Mouse (Mus musculus): ENCODE measurements around the gene Faap20. TPM values are rescaled to one million over a fixed set of nuclear protein-coding genes. Genes with fewer than 3 reads are reported as not detected.

Gene Faap20
- polyA plus RNA-seq, 1 experiment: 40.4 TPM

DNA sequence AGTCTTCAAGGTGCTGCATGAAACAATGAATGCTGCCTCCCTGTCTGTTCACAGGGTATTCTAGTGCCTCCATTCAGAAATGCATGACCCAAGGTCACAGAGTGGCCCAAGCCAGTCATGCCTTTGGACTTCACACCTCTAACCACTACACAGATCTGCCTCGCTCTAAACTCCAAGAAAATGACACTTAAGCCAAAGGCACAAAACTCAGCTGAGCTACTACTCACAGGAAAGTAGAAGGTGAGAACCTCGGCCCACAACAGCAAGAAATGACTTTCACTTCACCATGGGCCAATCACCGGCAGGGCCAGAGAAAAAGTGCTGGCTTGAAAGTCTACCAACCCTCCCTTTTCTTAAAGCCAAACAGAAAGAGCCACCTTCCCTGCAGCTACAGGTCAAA lies 41.8 kb upstream of the Faap20 start:
- H3ac ChIP-seq (ENCODE audit: control insufficient read depth, insufficient read length): no peak overlapping the region
- peaks cover 5% of the 10 kb centered on the region for H3K36me3 ChIP-seq (ENCODE audit: control insufficient read depth, insufficient read depth)
- H3K27me3 ChIP-seq (ENCODE audit: control insufficient read depth, insufficient read depth, insufficient read length): no peaks in the 10 kb centered on the region
- no peak overlapping the region for H3K4me2 ChIP-seq (ENCODE audit: low read depth)
- H3K4me3 ChIP-seq: no peak overlapping the region
- H3K79me2 ChIP-seq (ENCODE audit: control insufficient read depth, insufficient read depth): peaks cover 100% of the 10 kb centered on the region
- TF ChIP-seq MYOG (IDR thresholded peaks at IDR 0.05; ENCODE audit: control insufficient read depth in 1 of 3, insufficient read depth in 1 of 3, insufficient read length in 2 of 3, low read depth in 2 of 3) (no peak), E2F4 (IDR thresholded peaks at IDR 0.05; ENCODE audit: insufficient read depth) (no peak), REST (IDR thresholded peaks at IDR 0.05; ENCODE audit: insufficient read depth, insufficient read length) (no peak), CEBPB (IDR thresholded peaks at IDR 0.05; ENCODE audit: insufficient read depth, poor library complexity, severe bottlenecking) (no peak), POLR2AphosphoS2 (IDR thresholded peaks at IDR 0.05; ENCODE audit: insufficient read length, low read depth) (no peak), MYOD1 (IDR thresholded peaks at IDR 0.05; ENCODE audit: control insufficient read depth in 1 of 3, insufficient read length in 2 of 3, low read depth in 2 of 3) (no peak), TCF3 (IDR thresholded peaks at IDR 0.05; ENCODE audit: insufficient read length, low read depth) (no peak), MAX (IDR thresholded peaks at IDR 0.05; ENCODE audit: low read depth) (no peak), POLR2A (IDR thresholded peaks at IDR 0.05; ENCODE audit: insufficient read length, low read depth) (no peak), TCF12 (IDR thresholded peaks at IDR 0.05; ENCODE audit: insufficient read depth, poor library complexity, severe bottlenecking) (no peak), SRF (IDR thresholded peaks at IDR 0.05; ENCODE audit: control insufficient read depth, insufficient read length, low read depth) (no peak), USF1 (IDR thresholded peaks at IDR 0.05; ENCODE audit: low read depth) (no peak)

DNA sequence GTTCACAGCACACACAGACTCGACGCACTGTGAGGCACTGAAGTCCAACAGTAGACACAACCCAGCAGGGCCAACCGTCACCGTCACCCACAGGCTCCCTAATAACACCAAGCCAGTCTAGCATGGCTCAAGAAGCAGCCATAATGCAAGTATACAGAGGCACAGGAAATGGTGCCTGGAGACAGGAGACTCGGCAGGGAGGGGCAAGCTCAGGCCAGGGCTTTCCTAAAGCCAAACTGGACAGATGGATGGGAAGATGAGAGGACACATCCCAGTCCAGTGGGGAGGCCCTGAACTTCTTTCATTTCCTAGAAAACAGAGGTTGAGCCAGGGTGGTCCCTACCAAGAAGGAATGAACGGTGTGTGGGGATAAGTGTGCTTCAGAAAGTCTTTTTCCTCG lies 41.0 kb upstream of the Faap20 start:
- H3ac ChIP-seq (ENCODE audit: control insufficient read depth, insufficient read length): no peak overlapping the region
- TF ChIP-seq USF1 (IDR thresholded peaks at IDR 0.05; ENCODE audit: low read depth): no peak
- no peak for TF ChIP-seq MYOG (IDR thresholded peaks at IDR 0.05; ENCODE audit: control insufficient read depth in 1 of 3, insufficient read depth in 1 of 3, insufficient read length in 2 of 3, low read depth in 2 of 3)
- TF ChIP-seq POLR2A (IDR thresholded peaks at IDR 0.05; ENCODE audit: insufficient read length, low read depth): no peak
- no peak overlapping the region for H3K4me2 ChIP-seq (ENCODE audit: low read depth)
- no peak overlapping the region for H3K4me3 ChIP-seq
- no peaks in the 10 kb centered on the region for H3K27me3 ChIP-seq (ENCODE audit: control insufficient read depth, insufficient read depth, insufficient read length)
- peaks cover 10% of the 10 kb centered on the region for H3K36me3 ChIP-seq (ENCODE audit: control insufficient read depth, insufficient read depth)
- H3K79me2 ChIP-seq (ENCODE audit: control insufficient read depth, insufficient read depth): peaks cover 100% of the 10 kb centered on the region

GRCm38 (mm10) chr4:155209079-155209478 lies 40.5 kb upstream of the Faap20 start:
- TF ChIP-seq MAX (IDR thresholded peaks at IDR 0.05; ENCODE audit: low read depth) (no peak), TCF12 (IDR thresholded peaks at IDR 0.05; ENCODE audit: insufficient read depth, poor library complexity, severe bottlenecking) (no peak), MYOD1 (IDR thresholded peaks at IDR 0.05; ENCODE audit: control insufficient read depth in 1 of 3, insufficient read length in 2 of 3, low read depth in 2 of 3) (no peak), CEBPB (IDR thresholded peaks at IDR 0.05; ENCODE audit: insufficient read depth, poor library complexity, severe bottlenecking) (no peak), USF1 (IDR thresholded peaks at IDR 0.05; ENCODE audit: low read depth) (no peak), SRF (IDR thresholded peaks at IDR 0.05; ENCODE audit: control insufficient read depth, insufficient read length, low read depth) (no peak), POLR2A (IDR thresholded peaks at IDR 0.05; ENCODE audit: insufficient read length, low read depth) (no peak), TCF3 (IDR thresholded peaks at IDR 0.05; ENCODE audit: insufficient read length, low read depth) (no peak), E2F4 (IDR thresholded peaks at IDR 0.05; ENCODE audit: insufficient read depth) (no peak), REST (IDR thresholded peaks at IDR 0.05; ENCODE audit: insufficient read depth, insufficient read length) (no peak), POLR2AphosphoS2 (IDR thresholded peaks at IDR 0.05; ENCODE audit: insufficient read length, low read depth) (no peak), MYOG (IDR thresholded peaks at IDR 0.05; ENCODE audit: control insufficient read depth in 1 of 3, insufficient read depth in 1 of 3, insufficient read length in 2 of 3, low read depth in 2 of 3) (no peak)

GRCm38 (mm10) chr4:155209494-155209893 lies 40.1 kb upstream of the Faap20 start:
- Histone ChIP-seq H3ac (ENCODE audit: control insufficient read depth, insufficient read length) (no peak overlapping the region), H3K4me2 (ENCODE audit: low read depth) (no peak overlapping the region), H3K27me3 (ENCODE audit: control insufficient read depth, insufficient read depth, insufficient read length) (no peaks in the 10 kb centered on the region), H3K79me2 (ENCODE audit: control insufficient read depth, insufficient read depth) (peaks cover 100% of the 10 kb centered on the region), H3K36me3 (ENCODE audit: control insufficient read depth, insufficient read depth) (peaks cover 10% of the 10 kb centered on the region), H3K4me3 (no peak overlapping the region)
- TF ChIP-seq MYOD1 (IDR thresholded peaks at IDR 0.05; ENCODE audit: control insufficient read depth in 1 of 3, insufficient read length in 2 of 3, low read depth in 2 of 3) (no peak), MYOG (IDR thresholded peaks at IDR 0.05; ENCODE audit: control insufficient read depth in 1 of 3, insufficient read depth in 1 of 3, insufficient read length in 2 of 3, low read depth in 2 of 3) (no peak), MAX (IDR thresholded peaks at IDR 0.05; ENCODE audit: low read depth) (no peak), POLR2A (IDR thresholded peaks at IDR 0.05; ENCODE audit: insufficient read length, low read depth) (no peak), SRF (IDR thresholded peaks at IDR 0.05; ENCODE audit: control insufficient read depth, insufficient read length, low read depth) (no peak), TCF12 (IDR thresholded peaks at IDR 0.05; ENCODE audit: insufficient read depth, poor library complexity, severe bottlenecking) (no peak), CEBPB (IDR thresholded peaks at IDR 0.05; ENCODE audit: insufficient read depth, poor library complexity, severe bottlenecking) (no peak), POLR2AphosphoS2 (IDR thresholded peaks at IDR 0.05; ENCODE audit: insufficient read length, low read depth) (no peak), USF1 (IDR thresholded peaks at IDR 0.05; ENCODE audit: low read depth) (no peak), E2F4 (IDR thresholded peaks at IDR 0.05; ENCODE audit: insufficient read depth) (no peak), REST (IDR thresholded peaks at IDR 0.05; ENCODE audit: insufficient read depth, insufficient read length) (no peak), TCF3 (IDR thresholded peaks at IDR 0.05; ENCODE audit: insufficient read length, low read depth) (no peak)

More at GRCm38 (mm10) chr4:155209079-155209478, 40.5 kb upstream of the Faap20 start:
- no peak overlapping the region for H3K4me2 ChIP-seq (ENCODE audit: low read depth)
- H3ac ChIP-seq (ENCODE audit: control insufficient read depth, insufficient read length): no peak overlapping the region
- H3K36me3 ChIP-seq (ENCODE audit: control insufficient read depth, insufficient read depth): peaks cover 10% of the 10 kb centered on the region
- no peak overlapping the region for H3K4me3 ChIP-seq
- peaks cover 100% of the 10 kb centered on the region for H3K79me2 ChIP-seq (ENCODE audit: control insufficient read depth, insufficient read depth)
- H3K27me3 ChIP-seq (ENCODE audit: control insufficient read depth, insufficient read depth, insufficient read length): no peaks in the 10 kb centered on the region

Measured in myocyte (in vitro differentiated cells).